Mouse (Mus musculus) kidney, embryonic 15.5 days (tissue): ENCODE data around the gene Abhd10. TPM values are rescaled to one million over a fixed set of nuclear protein-coding genes. Genes with fewer than 3 reads are reported as not detected.

Source experiments
- ATAC-seq: fragments of 200-750 bp; cut with Nextera tagmentation; replicated peaks from 2 replicates; pipeline ENCODE4 v1.8.0; 2017; ENCODE audit warnings: moderate TSS enrichment; ENCODE audit not compliant: low FRiP score
- H3K27ac ChIP-seq: fragments of 300-500 bp; sonication (generic); 2 replicates; pipeline ENCODE4 v1.5.1; 2015; ENCODE audit warnings: mild to moderate bottlenecking, inconsistent platforms
- H3K27me3 ChIP-seq: fragments of 300-500 bp; sonication (generic); 2 replicates; pipeline ENCODE4 v1.6.1; 2015; ENCODE audit warnings: inconsistent platforms
- H3K36me3 ChIP-seq: fragments of 300-500 bp; sonication (generic); 2 replicates; pipeline ENCODE4 v1.6.1; 2015; ENCODE audit warnings: inconsistent platforms
- H3K4me1 ChIP-seq: fragments of 300-500 bp; sonication (generic); 2 replicates; pipeline ENCODE4 v1.6.1; 2015; ENCODE audit warnings: inconsistent platforms
- H3K4me2 ChIP-seq: fragments of 300-500 bp; sonication (generic); 2 replicates; pipeline ENCODE4 v1.6.1; 2015; ENCODE audit warnings: moderate library complexity, mild to moderate bottlenecking, inconsistent platforms
- H3K4me3 ChIP-seq: fragments of 300-500 bp; sonication (generic); replicated peaks from 2 replicates; pipeline ENCODE4 v1.5.1; 2015; ENCODE audit warnings: mild to moderate bottlenecking, inconsistent platforms
- H3K9ac ChIP-seq: fragments of 300-500 bp; sonication (generic); 2 replicates; pipeline ENCODE4 v1.6.1; 2015; ENCODE audit warnings: mild to moderate bottlenecking, inconsistent platforms
- H3K9me3 ChIP-seq: fragments of 300-500 bp; sonication (generic); replicated peaks from 2 replicates; pipeline ENCODE4 v1.6.1; 2016; ENCODE audit warnings: inconsistent platforms
- WGBS: fragments of 180-500 bp; shearing (Covaris S2); methylation state at CpG from one replicate; pipeline ENCODE4 v1.1.7; 2015; ENCODE audit warnings: mixed read lengths; 5-methylcytosine and 5-hydroxymethylcytosine counted together
- polyA plus RNA-seq: library from polyadenylated mRNA; unstranded; fragments of >200 nt; fragmentation: Nextera tagmentation; extraction: Ambion mirVana; gene quantifications from 2 replicates; pipeline ENCODE4 v1.2.1, GENCODE M21; 2015

The Abhd10 gene
- 36.9 and 39.3 TPM in 2 replicates for polyA plus RNA-seq

- ATAC-seq, result peak; percentile 98
- under 1% methylated on average over 51 of the region's 51 CpGs for WGBS
- H3K9me3 ChIP-seq, result no peaks in the 10 kb centered on the region
Observed at GRCm38 (mm10) chr16:45742615-45743476, at the start of gene Abhd10. TSS of gene Abhd10 (minus strand) at chr16:45742955.

GRCm38 (mm10) chr16:45791286-45791685, 48.5 kb upstream of the Abhd10 start:
- Histone ChIP-seq H3K4me1 (0 out of 2 replicates have a peak, but pooled peaks cover 8% of the 10 kb centered on the region), H3K36me3 (peaks cover 80% of the 10 kb centered on the region), H3K27me3 (no peaks in the 10 kb centered on the region), H3K9ac (no peak overlapping the region), H3K4me2 (no peak overlapping the region), H3K9me3 (no peaks in the 10 kb centered on the region), H3K4me3 (no peak overlapping the region), H3K27ac (no peak overlapping the region)
- ATAC-seq, result no peak
- 77% methylated on average over 5 of the region's 5 CpGs for WGBS

More at GRCm38 (mm10) chr16:45742615-45743476, at the start of gene Abhd10:
- Histone ChIP-seq H3K4me2 (peak within 1 kb of the TSS; percentile 66), H3K4me1 (peaks cover 18% of the 10 kb centered on the region), H3K9ac (peak within 1 kb of the TSS; percentile 95), H3K27me3 (no peaks in the 10 kb centered on the region), H3K27ac (peak within 1 kb of the TSS; percentile 97), H3K4me3 (peak within 1 kb of the TSS; percentile 86), H3K36me3 (peaks cover 29% of the 10 kb centered on the region)

- no peaks in the 10 kb centered on the region for H3K9me3 ChIP-seq
- no peak overlapping the region for H3K9ac ChIP-seq
- no peak overlapping the region for H3K27ac ChIP-seq
- no peaks in the 10 kb centered on the region for H3K27me3 ChIP-seq
- WGBS, result 89% methylated on average over 2 of the region's 2 CpGs
- no peak overlapping the region for H3K4me2 ChIP-seq
- H3K4me3 ChIP-seq, result no peak overlapping the region
- peaks cover 77% of the 10 kb centered on the region for H3K36me3 ChIP-seq
- ATAC-seq, result no peak
- H3K4me1 ChIP-seq, result no peaks in the 10 kb centered on the region
Observed at GRCm38 (mm10) chr16:45789311-45789710, 46.6 kb upstream of the Abhd10 start.

GRCm38 (mm10) chr16:45787650-45788049, 44.9 kb upstream of the Abhd10 start:
- Histone ChIP-seq H3K4me2 (no peak overlapping the region), H3K4me3 (no peak overlapping the region), H3K27ac (no peak overlapping the region), H3K27me3 (no peaks in the 10 kb centered on the region), H3K4me1 (no peaks in the 10 kb centered on the region), H3K9ac (no peak overlapping the region), H3K9me3 (no peaks in the 10 kb centered on the region), H3K36me3 (peaks cover 76% of the 10 kb centered on the region)
- WGBS, result 91% methylated on average over 6 of the region's 6 CpGs
- ATAC-seq, result no peak

GRCm38 (mm10) chr16:45786639-45787038, 43.9 kb upstream of the Abhd10 start:
- no peak for ATAC-seq
- 32% methylated on average over 8 of the region's 8 CpGs for WGBS
- H3K4me1 ChIP-seq, result no peaks in the 10 kb centered on the region

DNA sequence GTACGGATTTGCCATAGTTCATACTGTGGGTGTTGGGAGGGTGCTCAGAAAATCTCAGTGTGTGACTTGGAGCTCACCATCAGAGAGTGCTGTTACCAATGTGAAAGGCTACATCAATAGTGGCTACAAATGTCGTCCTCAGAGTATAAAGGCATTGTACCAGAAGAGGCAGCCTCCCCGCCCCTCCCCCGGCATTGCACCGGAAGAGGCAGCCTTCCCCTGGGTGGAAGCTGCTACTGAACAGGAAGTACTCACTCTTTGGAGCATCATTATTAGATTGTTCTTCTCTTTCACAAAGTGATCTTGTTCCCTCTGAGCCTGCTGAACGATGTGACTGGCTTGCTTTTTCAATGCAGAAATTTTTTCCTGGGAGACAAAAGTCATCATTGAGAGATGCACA, 37.2 kb upstream of the Abhd10 start:
- no peak overlapping the region for H3K9ac ChIP-seq
- H3K36me3 ChIP-seq, result peaks cover 91% of the 10 kb centered on the region
- H3K9me3 ChIP-seq, result no peaks in the 10 kb centered on the region
- no peak overlapping the region for H3K4me2 ChIP-seq
- no peak overlapping the region for H3K4me3 ChIP-seq
- no peak overlapping the region for H3K27ac ChIP-seq
- WGBS, result 72% methylated on average over 6 of the region's 6 CpGs
- ATAC-seq, result no peak
- H3K4me1 ChIP-seq, result no peaks in the 10 kb centered on the region
- H3K27me3 ChIP-seq, result no peaks in the 10 kb centered on the region

More at GRCm38 (mm10) chr16:45786639-45787038, 43.9 kb upstream of the Abhd10 start:
- H3K27ac ChIP-seq, result no peak overlapping the region
- no peak overlapping the region for H3K4me3 ChIP-seq
- H3K36me3 ChIP-seq, result peaks cover 76% of the 10 kb centered on the region
- H3K9me3 ChIP-seq, result no peaks in the 10 kb centered on the region
- no peak overlapping the region for H3K4me2 ChIP-seq
- H3K27me3 ChIP-seq, result no peaks in the 10 kb centered on the region
- H3K9ac ChIP-seq, result no peak overlapping the region

GRCm38 (mm10) chr16:45774813-45775212, 32.1 kb upstream of the Abhd10 start:
- peaks cover 93% of the 10 kb centered on the region for H3K36me3 ChIP-seq
- H3K4me2 ChIP-seq, result no peak overlapping the region
- 82% methylated on average over 5 of the region's 5 CpGs for WGBS
- no peak overlapping the region for H3K27ac ChIP-seq
- H3K9ac ChIP-seq, result no peak overlapping the region
- H3K4me3 ChIP-seq, result no peak overlapping the region
- no peaks in the 10 kb centered on the region for H3K9me3 ChIP-seq
- H3K27me3 ChIP-seq, result no peaks in the 10 kb centered on the region
- no peak for ATAC-seq
- no peaks in the 10 kb centered on the region for H3K4me1 ChIP-seq

GRCm38 (mm10) chr16:45770914-45771313, 28.2 kb upstream of the Abhd10 start:
- Histone ChIP-seq H3K27me3 (no peaks in the 10 kb centered on the region), H3K9me3 (no peaks in the 10 kb centered on the region), H3K27ac (no peak overlapping the region), H3K4me2 (no peak overlapping the region), H3K36me3 (peaks cover 85% of the 10 kb centered on the region), H3K9ac (no peak overlapping the region), H3K4me1 (peaks cover 16% of the 10 kb centered on the region), H3K4me3 (no peak overlapping the region)
- ATAC-seq, result no peak
- WGBS, result 96% methylated on average over 6 of the region's 6 CpGs

- Histone ChIP-seq H3K27me3 (no peaks in the 10 kb centered on the region), H3K36me3 (peaks cover 83% of the 10 kb centered on the region), H3K4me3 (no peak overlapping the region), H3K9me3 (no peaks in the 10 kb centered on the region), H3K4me2 (no peak overlapping the region), H3K27ac (peak overlapping the region; percentile 76), H3K9ac (no peak overlapping the region), H3K4me1 (peaks cover 23% of the 10 kb centered on the region)
- 52% methylated on average over 10 of the region's 10 CpGs for WGBS
- no peak for ATAC-seq
Observed at GRCm38 (mm10) chr16:45767853-45768640, 25.3 kb upstream of the Abhd10 start.

DNA sequence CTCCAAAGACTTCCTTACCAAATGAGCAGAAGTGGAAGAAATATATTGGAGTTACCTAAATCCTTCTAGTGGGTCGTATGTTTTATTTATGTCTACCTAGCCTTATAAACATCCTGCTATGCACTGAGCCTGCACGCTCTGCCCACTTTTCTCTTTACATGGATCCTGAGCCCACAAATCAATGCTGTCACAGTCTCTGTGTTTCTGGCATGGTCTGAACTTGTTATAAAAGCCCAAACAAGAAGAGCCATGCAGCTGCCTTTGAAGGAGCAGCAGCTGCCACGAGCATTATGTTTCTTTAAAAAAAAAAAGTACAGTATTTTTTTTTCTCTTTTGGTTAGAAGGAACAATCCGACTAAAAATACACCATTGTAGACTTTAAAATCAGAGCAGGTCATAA, 24.7 kb upstream of the Abhd10 start:
- peak overlapping the region; percentile 76 for H3K27ac ChIP-seq
- no peak for ATAC-seq
- H3K27me3 ChIP-seq, result no peaks in the 10 kb centered on the region

DNA sequence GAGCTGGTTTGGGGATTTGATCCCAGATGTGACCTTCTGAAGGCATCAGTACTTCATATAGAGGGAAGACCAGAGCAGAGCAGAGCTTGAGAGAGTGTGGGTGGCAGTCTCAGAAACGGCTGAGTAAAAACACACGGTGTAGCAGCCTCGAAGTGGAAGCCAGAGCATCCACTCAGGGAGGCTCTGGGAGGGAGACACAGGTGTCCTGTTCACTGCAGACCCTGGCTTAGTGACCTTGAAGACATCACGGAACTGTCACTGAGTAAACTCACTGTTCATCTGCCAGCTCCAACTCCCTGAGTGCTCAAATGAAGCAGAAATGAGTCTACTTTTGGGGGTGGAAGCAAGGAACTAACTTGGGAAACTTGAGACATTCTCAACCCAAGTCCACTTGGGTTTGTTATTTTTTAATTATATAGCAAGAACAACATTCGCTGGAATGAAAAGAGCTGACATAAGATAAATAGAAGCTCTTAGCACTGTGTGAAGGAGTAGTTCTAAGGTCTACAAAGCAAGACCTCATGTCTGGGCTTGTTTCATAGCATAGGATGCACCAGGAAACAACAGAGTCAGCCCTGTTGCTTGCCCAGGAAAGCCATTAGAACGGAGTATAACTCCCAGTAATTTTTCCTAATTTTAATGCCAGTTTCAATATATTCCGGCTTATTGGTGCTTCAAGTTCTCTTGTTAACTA, 23.2 kb upstream of the Abhd10 start:
- Histone ChIP-seq H3K4me1 (peaks cover 23% of the 10 kb centered on the region), H3K36me3 (peaks cover 80% of the 10 kb centered on the region), H3K27me3 (no peaks in the 10 kb centered on the region), H3K4me3 (no peak overlapping the region), H3K9me3 (no peaks in the 10 kb centered on the region), H3K4me2 (no peak overlapping the region), H3K9ac (no peak overlapping the region), H3K27ac (peak overlapping the region; percentile 84)
- peak; percentile 91 for ATAC-seq
- 39% methylated on average over 7 of the region's 7 CpGs for WGBS

More for the DNA sequence above, 24.7 kb upstream of the Abhd10 start:
- Histone ChIP-seq H3K9me3 (no peaks in the 10 kb centered on the region), H3K9ac (no peak overlapping the region), H3K4me1 (peaks cover 23% of the 10 kb centered on the region), H3K4me2 (no peak overlapping the region), H3K36me3 (peaks cover 84% of the 10 kb centered on the region), H3K4me3 (no peak overlapping the region)
- 29% methylated on average over 4 of the region's 4 CpGs for WGBS
